Mouse (Mus musculus) erythroblast, embryonic 14.5 days (primary cell): Measurements from ENCODE around the gene 2310022B05Rik.

Experiments used
- GATA1 ChIP-seq: IDR thresholded peaks from 2 replicates; pipeline ENCODE4 v1.6.1; 2012; ENCODE audit warnings: low read length, inconsistent platforms, mixed read lengths
- TAL1 ChIP-seq: IDR thresholded peaks from 3 replicates; pipeline ENCODE4 v1.6.1; 2012; ENCODE audit warnings: low read length, inconsistent platforms, mixed read lengths

DNA sequence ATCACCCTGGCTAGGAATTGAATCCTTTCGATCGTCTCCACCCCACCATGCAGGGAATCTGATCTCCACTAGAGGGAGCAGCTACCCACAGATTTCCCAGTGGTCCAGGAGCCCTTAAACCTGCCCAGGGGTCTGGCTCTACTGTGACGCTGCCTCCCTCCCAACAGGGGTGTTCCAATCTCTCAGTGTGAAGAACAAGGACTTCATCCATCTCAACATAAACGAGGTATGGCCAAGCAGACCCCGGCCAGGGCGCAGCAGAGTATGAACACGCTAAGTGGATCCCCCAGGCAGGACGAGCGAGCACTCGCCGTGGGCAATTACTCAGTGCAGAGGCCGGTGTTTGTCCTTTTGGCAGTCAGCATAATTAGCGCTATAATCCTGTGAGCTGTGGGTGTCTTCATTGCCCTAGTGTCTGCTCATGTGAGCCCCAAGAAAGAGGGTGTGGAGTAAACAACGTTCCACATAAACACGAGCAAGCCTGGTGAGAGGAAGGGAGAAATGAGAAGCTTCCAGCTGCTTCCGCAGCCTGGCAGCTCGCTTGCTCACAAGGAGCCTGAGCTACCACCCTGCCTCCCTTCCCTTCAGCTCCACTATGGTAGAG lies 45.8 kb downstream of the 2310022B05Rik start:
- no peak for TF ChIP-seq GATA1
- no peak for TF ChIP-seq TAL1
